12 mouse cellular contexts compared by ENCODE assay signal in the genomic region with DNA sequence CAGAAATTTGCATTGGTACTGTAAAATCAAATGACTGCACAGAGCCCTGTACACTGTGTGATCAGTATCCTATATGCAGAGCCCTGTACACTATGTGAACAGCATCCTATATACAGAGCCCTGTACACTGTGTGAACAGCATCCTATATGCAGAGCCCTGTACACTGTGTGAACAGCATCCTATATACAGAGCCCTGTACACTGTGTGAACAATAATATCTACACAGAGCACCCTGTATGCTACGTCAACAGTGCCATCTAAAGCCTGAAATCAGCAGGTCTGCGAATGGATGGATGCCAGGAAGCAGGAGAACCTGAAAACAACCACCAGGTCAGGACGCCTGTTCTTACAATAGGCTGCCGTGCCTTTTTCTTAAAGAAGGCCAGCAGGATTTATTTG.
DNase-seq lines count a peak whose midpoint lies in the region; ATAC-seq lines count a peak whose summit lies in the region.
"Had no signal": no experiment of that assay in that cellular context is flagged by ENCODE, and none has a peak within 500 bp of the region (broad histone marks: within the 10 kb centered on the region; RNA-seq: fewer than 3 reads in every experiment).

No protein-coding gene starts in this region.

- no peak for DNase-seq in limb, embryonic 10.5 days (ENCODE audit: low spot score)
- DNase-seq in adrenal gland, postnatal 25 days, result no peak
- DNase-seq: adrenal gland, adult 2 months; cerebellum, adult 18-20 months; lung, postnatal 4 days had no signal

- no peaks in the 10 kb centered on the region for H3K27me3 ChIP-seq in intestine, embryonic 16.5 days (replicated peaks; ENCODE audit: control insufficient read depth, insufficient read depth, low read length)
- H3K27me3 ChIP-seq in intestine, embryonic 15.5 days (replicated peaks), result no peaks in the 10 kb centered on the region
- H3K27me3 ChIP-seq in embryonic facial prominence, embryonic 13.5 days, result no peaks in the 10 kb centered on the region
- H3K27me3 ChIP-seq in limb, embryonic 10.5 days (ENCODE audit: low read depth, poor library complexity, severe bottlenecking), result no peaks in the 10 kb centered on the region
- H3K27me3 ChIP-seq in neural tube, embryonic 14.5 days (ENCODE audit: control insufficient read depth, insufficient read depth, low read length), result no peaks in the 10 kb centered on the region
- H3K27me3 ChIP-seq: heart, embryonic 12.5 days had no signal

- no peak overlapping the region for H3K4me2 ChIP-seq in intestine, embryonic 16.5 days (ENCODE audit: low read depth, low read length)
- no peak overlapping the region for H3K4me2 ChIP-seq in intestine, embryonic 15.5 days (replicated peaks)
- H3K4me2 ChIP-seq in embryonic facial prominence, embryonic 13.5 days, result no peak overlapping the region
- no peak overlapping the region for H3K4me2 ChIP-seq in neural tube, embryonic 14.5 days (ENCODE audit: low read depth, low read length)
- H3K4me2 ChIP-seq: heart, embryonic 12.5 days had no signal

- no peak overlapping the region for H3K4me3 ChIP-seq in intestine, embryonic 16.5 days (ENCODE audit: low read length)
- no peak overlapping the region for H3K4me3 ChIP-seq in intestine, embryonic 15.5 days (replicated peaks)
- no peak overlapping the region for H3K4me3 ChIP-seq in embryonic facial prominence, embryonic 13.5 days
- no peak overlapping the region for H3K4me3 ChIP-seq in limb, embryonic 10.5 days
- no peak overlapping the region for H3K4me3 ChIP-seq in neural tube, embryonic 14.5 days (ENCODE audit: low read depth, low read length)
- H3K4me3 ChIP-seq: heart, embryonic 12.5 days had no signal

- no peaks in the 10 kb centered on the region for H3K36me3 ChIP-seq in intestine, embryonic 16.5 days (ENCODE audit: control insufficient read depth, insufficient read depth, low read length)
- no peaks in the 10 kb centered on the region for H3K36me3 ChIP-seq in intestine, embryonic 15.5 days
- no peaks in the 10 kb centered on the region for H3K36me3 ChIP-seq in embryonic facial prominence, embryonic 13.5 days
- H3K36me3 ChIP-seq in limb, embryonic 10.5 days, result no peaks in the 10 kb centered on the region
- H3K36me3 ChIP-seq in neural tube, embryonic 14.5 days (ENCODE audit: control insufficient read depth, insufficient read depth, low read length), result no peaks in the 10 kb centered on the region
- H3K36me3 ChIP-seq: heart, embryonic 12.5 days had no signal

- no peaks in the 10 kb centered on the region for H3K4me1 ChIP-seq in intestine, embryonic 16.5 days (ENCODE audit: control insufficient read depth, insufficient read depth, low read length)
- no peaks in the 10 kb centered on the region for H3K4me1 ChIP-seq in intestine, embryonic 15.5 days (replicated peaks)
- H3K4me1 ChIP-seq in embryonic facial prominence, embryonic 13.5 days, result peaks cover 9% of the 10 kb centered on the region
- H3K4me1 ChIP-seq in limb, embryonic 10.5 days, result peaks cover 45% of the 10 kb centered on the region
- no peaks in the 10 kb centered on the region for H3K4me1 ChIP-seq in neural tube, embryonic 14.5 days (ENCODE audit: control insufficient read depth, insufficient read depth, low read length)

- H3K9me3 ChIP-seq in intestine, embryonic 16.5 days (ENCODE audit: control insufficient read depth, low read length), result no peaks in the 10 kb centered on the region
- H3K9me3 ChIP-seq in intestine, embryonic 15.5 days, result no peaks in the 10 kb centered on the region
- H3K9me3 ChIP-seq in embryonic facial prominence, embryonic 13.5 days, result no peaks in the 10 kb centered on the region; the same call in 1 of the 2 replicates
- H3K9me3 ChIP-seq in limb, embryonic 10.5 days (replicated peaks), result no peaks in the 10 kb centered on the region
- H3K9me3 ChIP-seq in neural tube, embryonic 14.5 days (ENCODE audit: control insufficient read depth, low read length), result no peaks in the 10 kb centered on the region
- H3K9me3 ChIP-seq: heart, embryonic 12.5 days had no signal

- 60% methylated on average over 4 of the region's 4 CpGs for WGBS in intestine, embryonic 16.5 days
- 69% methylated on average over 4 of the region's 4 CpGs for WGBS in intestine, embryonic 15.5 days
- 64% methylated on average over 4 of the region's 4 CpGs for WGBS in embryonic facial prominence, embryonic 13.5 days
- WGBS in limb, embryonic 10.5 days, result 77% methylated on average over 4 of the region's 4 CpGs
- WGBS in neural tube, embryonic 14.5 days, result 61% methylated on average over 4 of the region's 4 CpGs

- ATAC-seq in intestine, embryonic 16.5 days, result peak; percentile 38; the same call in 1 of the 2 replicates
- no peak; the same call in 1 of the 2 replicates for ATAC-seq in intestine, embryonic 15.5 days
- ATAC-seq in embryonic facial prominence, embryonic 13.5 days (ENCODE audit: insufficient number of reproducible peaks, insufficient read depth, low FRiP score, low TSS enrichment, low read depth), result 0 out of 2 replicates have a peak, but pooled peaks have one; percentile 59
- peak; percentile 58; the same call in 1 of the 2 replicates for ATAC-seq in neural tube, embryonic 14.5 days (ENCODE audit: low read depth)
- ATAC-seq in megakaryocyte-erythroid progenitor cell, adult 5-6 weeks (replicated peaks; ENCODE audit: low FRiP score, low TSS enrichment, poor library complexity, severe bottlenecking), result no peak
- ATAC-seq in granulocyte monocyte progenitor cell, adult 5-6 weeks (replicated peaks; ENCODE audit: poor library complexity, severe bottlenecking), result no peak

- H3K9ac ChIP-seq in intestine, embryonic 16.5 days (ENCODE audit: low read depth, low read length), result no peak overlapping the region
- no peak overlapping the region for H3K9ac ChIP-seq in intestine, embryonic 15.5 days
- no peak overlapping the region for H3K9ac ChIP-seq in embryonic facial prominence, embryonic 13.5 days
- H3K9ac ChIP-seq in neural tube, embryonic 14.5 days (replicated peaks; ENCODE audit: low read depth, low read length), result no peak overlapping the region
- H3K9ac ChIP-seq: heart, embryonic 12.5 days had no signal

- no peak overlapping the region for H3K27ac ChIP-seq in intestine, embryonic 16.5 days (ENCODE audit: low read length)
- H3K27ac ChIP-seq in intestine, embryonic 15.5 days, result no peak overlapping the region
- H3K27ac ChIP-seq in embryonic facial prominence, embryonic 13.5 days, result no peak overlapping the region
- peak overlapping the region; percentile 70; the same call in 1 of the 2 replicates for H3K27ac ChIP-seq in limb, embryonic 10.5 days
- no peak overlapping the region for H3K27ac ChIP-seq in neural tube, embryonic 14.5 days (ENCODE audit: low read depth, low read length)

Comparison
In these comparisons a context has a peak if more than half of its experiments do, and no peak if none do; other contexts are left out.
1. ATAC-seq: peak in intestine, embryonic 16.5 days (single experiment), embryonic facial prominence, embryonic 13.5 days (single experiment) and neural tube, embryonic 14.5 days (single experiment); none in intestine, embryonic 15.5 days (single experiment), megakaryocyte-erythroid progenitor cell, adult 5-6 weeks (single experiment) and granulocyte monocyte progenitor cell, adult 5-6 weeks (single experiment).